Mouse (Mus musculus) brown adipose tissue, adult 24 weeks (tissue): ENCODE results near the gene Gpatch3. TPM values are rescaled to one million over a fixed set of nuclear protein-coding genes. Genes with fewer than 3 reads are reported as not detected.

Experiments
- H3K27ac ChIP-seq: fragments of 200-500 bp; replicated peaks from 2 replicates; pipeline ENCODE4 v1.5.1; 2012; ENCODE audit warnings: low read depth, mild to moderate bottlenecking, low read length
- H3K4me1 ChIP-seq: fragments of 200-500 bp; 2 replicates; pipeline ENCODE4 v1.6.1; 2012; ENCODE audit warnings: low read length, mixed read lengths; ENCODE audit not compliant: control insufficient read depth, insufficient read depth, insufficient read length
- H3K4me3 ChIP-seq: fragments of 200-500 bp; 2 replicates; pipeline ENCODE4 v1.5.1; 2012; ENCODE audit warnings: low read depth, mild to moderate bottlenecking, low read length, moderate library complexity; ENCODE audit not compliant: insufficient read depth
- polyA plus RNA-seq: library from polyadenylated mRNA; stranded (reverse); fragments of >200 nt; gene quantifications from 2 replicates; pipeline ENCODE4 v1.2.4, GENCODE M21; 2012; ENCODE audit not compliant: missing spikeins, insufficient read depth, insufficient read length

Gpatch3 gene
- polyA plus RNA-seq, 1 experiment, result 1.5 TPM

DNA sequence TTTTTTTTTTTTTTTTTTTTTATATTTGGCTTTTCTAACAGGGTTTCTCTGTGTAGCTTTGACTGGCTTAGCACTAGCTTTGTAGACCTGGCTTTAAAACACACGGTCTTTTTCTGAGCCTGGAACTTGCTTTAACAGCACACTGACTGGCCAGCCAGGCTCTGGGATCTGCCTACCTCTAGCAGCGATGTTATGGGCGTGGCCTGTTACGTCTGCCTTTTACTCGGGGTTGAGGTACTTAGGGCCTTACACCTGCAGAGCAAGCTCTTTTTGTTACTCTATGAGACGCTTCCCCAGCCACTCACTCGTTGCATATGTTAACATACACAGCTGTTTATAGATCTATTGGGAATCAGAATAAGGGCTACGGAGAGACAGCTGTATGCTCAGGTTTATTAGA, 7.3 kb upstream of the Gpatch3 start:
- Histone ChIP-seq H3K27ac (no peak overlapping the region), H3K4me3 (no peak overlapping the region), H3K4me1 (no peaks in the 10 kb centered on the region)

DNA sequence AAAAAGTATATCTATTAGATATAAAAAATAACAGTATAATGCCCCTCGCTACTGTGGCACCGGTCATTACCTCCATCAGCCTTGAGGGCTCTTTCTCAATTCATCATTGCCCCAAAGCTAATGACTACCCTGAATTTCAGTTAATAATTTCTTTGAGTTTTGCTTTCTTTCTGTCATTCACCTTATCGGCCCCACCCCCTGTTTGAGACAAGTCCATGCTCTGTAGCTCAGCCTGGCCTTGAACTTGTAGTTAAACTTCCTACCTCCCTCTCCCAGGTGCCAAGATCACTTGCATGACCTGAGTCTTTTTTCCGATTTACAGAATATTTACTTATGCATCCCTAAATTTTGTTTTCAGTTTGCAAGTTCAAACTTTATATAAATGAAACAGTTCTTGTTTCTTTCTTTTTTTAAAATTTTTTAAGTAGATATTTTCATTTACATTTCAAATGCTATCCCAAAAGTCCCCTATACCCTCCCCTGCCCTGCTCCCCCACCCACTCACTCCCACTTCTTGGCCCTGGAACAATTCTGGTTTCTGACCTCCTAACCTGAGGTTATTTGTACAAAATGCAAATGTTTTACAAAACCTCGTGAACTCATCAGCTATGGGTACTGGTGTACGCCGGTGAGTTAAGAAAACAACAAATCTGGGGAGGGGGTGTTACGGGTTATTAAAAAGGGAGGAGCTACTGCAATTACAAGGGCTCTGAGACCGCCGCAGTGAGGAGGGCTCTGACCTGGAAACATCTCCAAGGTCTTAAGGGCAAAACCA, 5.1 kb upstream of the Gpatch3 start:
- no peaks in the 10 kb centered on the region for H3K4me1 ChIP-seq
- no peak overlapping the region for H3K27ac ChIP-seq
- H3K4me3 ChIP-seq, result no peak overlapping the region

DNA sequence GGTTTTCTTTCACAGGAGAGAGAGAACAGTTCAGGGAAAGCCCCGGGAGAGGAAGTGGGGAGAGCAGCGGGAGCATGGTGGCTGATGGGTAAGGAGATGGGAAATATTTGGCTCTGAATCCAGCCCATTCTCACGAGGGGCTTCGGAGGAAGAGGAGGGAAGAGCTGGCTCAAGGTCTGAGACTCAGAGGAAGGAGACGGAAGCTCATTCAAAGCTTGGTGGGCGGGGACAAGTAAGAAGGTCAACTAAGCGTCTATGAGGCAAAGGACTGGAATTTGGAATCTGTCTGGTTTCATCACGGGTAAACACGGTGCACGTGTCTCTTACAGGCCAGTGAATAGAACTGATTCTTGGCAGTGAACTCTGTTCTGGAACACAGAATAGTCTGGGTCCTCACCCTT, 4.5 kb upstream of the Gpatch3 start:
- H3K27ac ChIP-seq, result no peak overlapping the region
- H3K4me3 ChIP-seq, result no peak overlapping the region

DNA sequence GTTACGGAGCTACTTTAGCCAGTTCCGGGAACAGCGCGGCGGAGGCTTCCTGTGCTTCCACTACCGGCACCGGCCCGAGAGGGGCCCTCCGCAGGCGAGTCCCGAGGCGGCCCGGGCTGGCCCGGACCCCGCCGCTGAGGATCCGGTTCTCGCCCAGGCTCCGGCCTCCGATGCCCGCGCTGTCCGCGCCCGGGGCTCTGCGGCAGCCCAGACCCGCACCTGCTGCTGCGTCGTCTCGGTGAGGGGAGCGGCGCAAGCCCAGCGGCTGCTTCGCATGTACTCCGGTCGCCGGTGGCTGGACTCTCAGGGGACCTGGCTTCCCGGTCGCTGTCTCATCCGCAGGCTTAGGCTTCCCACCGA, 278 bp downstream of the Gpatch3 start:
- H3K4me3 ChIP-seq, result peak overlapping the region; percentile 90
- H3K4me1 ChIP-seq, result peaks cover 2% of the 10 kb centered on the region
- H3K27ac ChIP-seq, result no peak overlapping the region

More for the DNA sequence above, 4.5 kb upstream of the Gpatch3 start:
- no peaks in the 10 kb centered on the region for H3K4me1 ChIP-seq

DNA sequence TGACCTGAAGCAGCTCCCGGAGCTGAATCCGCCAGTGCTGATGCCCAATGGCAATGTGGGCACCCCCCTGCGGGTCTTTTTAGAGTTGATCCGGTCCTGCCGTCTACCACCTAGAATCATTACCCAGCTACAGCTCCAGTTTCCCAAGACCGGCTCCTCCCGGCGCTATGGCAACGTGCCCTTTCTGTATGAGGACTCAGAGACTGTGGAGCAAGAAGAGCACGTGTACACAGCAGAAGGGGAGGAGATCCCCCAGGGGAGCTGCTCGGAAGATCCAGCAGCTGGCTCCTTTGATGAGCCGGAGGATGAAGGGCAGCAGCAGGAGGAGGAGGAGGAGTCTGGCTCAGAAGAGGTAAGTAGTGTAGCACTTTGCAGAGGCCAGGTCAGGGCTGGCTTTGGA, 3.4 kb downstream of the Gpatch3 start:
- peaks cover 2% of the 10 kb centered on the region for H3K4me1 ChIP-seq
- no peak overlapping the region for H3K4me3 ChIP-seq
- H3K27ac ChIP-seq, result no peak overlapping the region

DNA sequence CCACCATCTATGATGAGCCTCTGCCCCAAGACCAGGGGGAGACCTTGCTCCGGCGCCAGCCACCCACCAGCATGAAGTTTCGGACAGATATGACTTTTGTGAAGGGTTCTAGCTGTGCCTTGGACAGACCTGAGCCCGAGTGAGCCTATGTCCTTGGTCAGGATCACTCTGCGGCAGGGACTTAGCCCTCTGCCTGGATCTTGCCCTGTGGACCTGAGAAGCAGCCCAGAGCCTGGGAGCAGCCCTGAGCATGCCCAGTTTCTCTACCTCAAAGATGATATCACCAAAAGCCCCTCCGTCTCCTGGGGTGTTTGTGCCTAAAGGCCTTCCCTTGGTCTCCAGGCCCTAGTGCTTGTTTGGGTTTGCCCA, 9.1 kb downstream of the Gpatch3 start:
- Histone ChIP-seq H3K27ac (peak overlapping the region; percentile 71), H3K4me1 (peaks cover 4% of the 10 kb centered on the region; the same call in 1 of the 2 replicates), H3K4me3 (peak overlapping the region; percentile 68)

DNA sequence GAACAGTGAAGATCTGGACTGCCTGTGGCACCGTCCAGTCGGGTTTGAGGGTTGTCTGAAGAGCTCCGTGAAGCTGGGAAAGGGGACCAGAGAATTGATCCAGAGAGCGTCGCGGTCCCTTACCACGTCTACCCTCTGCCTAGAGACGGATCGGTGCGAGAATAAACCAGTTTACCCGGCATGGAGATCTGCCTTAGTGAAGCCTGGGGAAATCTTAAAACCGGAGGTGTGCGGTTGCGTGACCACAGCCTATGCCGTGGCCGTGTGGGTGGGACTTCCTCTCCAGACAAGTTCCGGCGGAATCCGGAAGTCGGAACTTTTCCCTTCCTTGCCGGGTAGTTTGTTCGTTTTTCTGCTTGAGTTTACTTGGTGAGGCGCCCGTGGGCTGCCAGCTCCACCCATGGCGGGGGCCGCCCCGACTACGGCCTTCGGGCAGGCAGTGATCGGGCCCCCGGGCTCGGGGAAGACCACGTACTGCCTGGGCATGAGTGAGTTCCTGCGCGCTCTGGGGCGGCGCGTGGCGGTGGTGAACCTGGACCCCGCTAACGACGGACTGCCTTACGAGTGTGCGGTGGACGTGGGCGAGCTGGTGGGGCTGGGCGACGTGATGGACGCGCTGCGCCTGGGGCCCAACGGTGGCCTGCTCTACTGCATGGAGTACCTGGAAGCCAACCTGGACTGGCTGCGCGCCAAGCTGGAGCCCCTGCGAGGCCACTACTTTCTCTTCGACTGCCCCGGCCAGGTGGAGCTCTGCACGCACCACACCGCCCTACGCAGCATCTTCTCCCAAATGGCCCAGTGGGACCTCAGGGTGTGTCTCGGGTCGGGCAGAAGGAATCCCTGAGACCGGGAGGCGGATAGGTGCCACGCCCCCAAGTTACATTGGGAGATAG, 9.8 kb downstream of the Gpatch3 start, which contains the start of gene Gpn2:
Gene Gpn2, plus strand, starts transcription at position 304 of the 893 bp plus-strand sequence.
- peak within 1 kb of the TSS; percentile 68 for H3K4me3 ChIP-seq
- H3K27ac ChIP-seq, result peak within 1 kb of the TSS; percentile 71
- peaks cover 4% of the 10 kb centered on the region; the same call in 1 of the 2 replicates for H3K4me1 ChIP-seq

DNA sequence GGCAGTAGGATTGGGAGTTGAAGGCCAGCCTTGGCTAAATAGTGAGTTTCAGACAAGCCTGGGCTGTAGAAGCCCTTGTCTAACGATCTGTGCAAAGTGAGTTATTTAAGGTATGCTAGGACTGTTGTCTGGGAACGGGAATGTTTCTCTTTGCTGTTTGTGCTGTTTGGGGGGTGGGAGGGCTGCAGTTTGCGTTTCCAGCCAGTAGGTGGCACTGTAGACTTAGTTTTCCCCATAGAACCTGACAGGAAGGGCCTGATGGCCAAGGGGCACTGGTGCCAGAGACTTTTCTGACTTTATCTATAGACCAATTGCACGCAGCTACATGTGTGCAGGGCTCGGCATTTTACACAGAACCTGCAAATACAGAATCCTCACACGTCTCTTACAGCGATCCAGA, 18.0 kb downstream of the Gpatch3 start:
- no peak overlapping the region for H3K4me3 ChIP-seq
- H3K27ac ChIP-seq, result no peak overlapping the region
- no peaks in the 10 kb centered on the region for H3K4me1 ChIP-seq

DNA sequence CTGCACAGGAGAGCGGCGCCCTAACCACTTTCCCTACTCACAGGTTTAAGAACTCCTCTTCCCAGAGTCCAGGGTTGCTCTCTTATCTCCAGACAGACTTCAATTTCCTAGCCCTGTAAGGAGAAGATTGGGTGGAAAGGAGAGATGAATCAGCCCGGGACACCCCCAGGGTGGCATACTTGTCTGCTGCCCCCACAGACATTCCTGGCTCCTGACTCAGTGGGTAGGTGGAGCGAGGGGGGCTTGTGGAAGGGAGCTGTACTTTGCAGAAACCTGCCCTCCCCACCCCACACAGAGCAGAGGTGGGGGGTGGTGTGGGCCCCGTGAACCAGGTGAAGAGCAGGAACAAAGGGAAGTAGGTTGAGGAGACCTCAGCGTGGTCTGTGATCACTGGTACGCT, 21.0 kb downstream of the Gpatch3 start:
- H3K4me3 ChIP-seq, result no peak overlapping the region
- H3K27ac ChIP-seq, result no peak overlapping the region
- H3K4me1 ChIP-seq, result peaks cover 5% of the 10 kb centered on the region

DNA sequence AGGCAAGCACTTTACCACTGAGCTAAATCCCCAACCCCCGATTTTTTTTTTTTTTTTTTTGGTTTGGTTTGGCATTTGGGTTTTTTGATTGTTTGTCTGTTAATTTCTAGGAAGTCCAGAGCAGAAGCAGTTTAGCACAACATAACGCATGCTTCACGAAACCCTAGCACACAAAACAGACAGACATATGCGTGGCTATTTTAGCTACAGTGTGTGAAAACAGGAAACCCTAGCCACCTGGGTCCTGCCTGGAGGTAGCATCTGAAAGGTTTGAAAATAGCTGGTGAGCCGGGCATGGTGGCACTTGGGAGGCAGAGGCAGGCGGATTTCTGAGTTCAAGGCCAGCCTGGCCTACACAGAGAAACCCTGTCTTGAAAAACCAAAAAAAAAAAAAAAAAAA, 21.5 kb downstream of the Gpatch3 start:
- Histone ChIP-seq H3K4me1 (peaks cover 5% of the 10 kb centered on the region), H3K4me3 (no peak overlapping the region), H3K27ac (no peak overlapping the region)

DNA sequence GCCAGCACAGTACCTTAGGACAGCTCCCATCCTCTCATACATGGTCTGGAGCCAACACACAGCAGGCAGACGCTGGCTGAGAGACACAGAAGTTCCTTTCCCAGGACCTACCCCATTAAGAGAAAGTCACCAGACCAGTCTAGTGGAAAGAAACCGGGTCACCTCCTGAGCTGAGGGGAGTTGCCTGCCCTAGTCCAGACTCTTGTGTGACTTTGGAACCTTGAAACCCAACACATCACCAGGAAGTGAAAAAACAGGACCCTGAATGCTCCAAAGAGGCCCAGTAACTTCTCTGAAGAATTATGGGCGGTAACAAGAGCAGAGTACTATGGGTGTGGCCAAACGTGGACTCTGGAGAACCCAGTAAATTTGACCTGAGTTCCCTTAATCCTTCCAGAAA, 24.1 kb downstream of the Gpatch3 start:
- Histone ChIP-seq H3K4me1 (peaks cover 5% of the 10 kb centered on the region), H3K4me3 (no peak overlapping the region), H3K27ac (no peak overlapping the region)

DNA sequence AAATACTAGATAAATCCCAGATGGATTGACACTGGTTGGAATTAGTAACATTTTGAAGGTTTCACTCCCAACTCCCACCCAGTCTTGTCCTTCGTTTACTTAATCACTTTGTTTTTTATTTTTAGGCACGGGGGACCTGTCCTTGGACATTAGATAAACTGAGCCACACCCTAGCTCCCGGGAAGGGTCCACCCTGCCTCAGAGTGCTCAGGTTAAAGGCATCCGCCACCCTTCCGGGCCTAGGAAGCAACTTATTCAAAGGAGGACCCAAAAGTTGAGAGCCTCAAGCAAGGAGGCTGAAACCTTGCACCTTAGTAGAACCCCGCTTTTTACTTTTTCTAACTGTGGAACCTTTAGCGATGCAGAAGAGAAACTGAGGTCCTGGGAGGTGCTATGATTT, 24.6 kb downstream of the Gpatch3 start:
- no peak overlapping the region for H3K27ac ChIP-seq
- H3K4me3 ChIP-seq, result peak overlapping the region; percentile 77
- H3K4me1 ChIP-seq, result peaks cover 5% of the 10 kb centered on the region

DNA sequence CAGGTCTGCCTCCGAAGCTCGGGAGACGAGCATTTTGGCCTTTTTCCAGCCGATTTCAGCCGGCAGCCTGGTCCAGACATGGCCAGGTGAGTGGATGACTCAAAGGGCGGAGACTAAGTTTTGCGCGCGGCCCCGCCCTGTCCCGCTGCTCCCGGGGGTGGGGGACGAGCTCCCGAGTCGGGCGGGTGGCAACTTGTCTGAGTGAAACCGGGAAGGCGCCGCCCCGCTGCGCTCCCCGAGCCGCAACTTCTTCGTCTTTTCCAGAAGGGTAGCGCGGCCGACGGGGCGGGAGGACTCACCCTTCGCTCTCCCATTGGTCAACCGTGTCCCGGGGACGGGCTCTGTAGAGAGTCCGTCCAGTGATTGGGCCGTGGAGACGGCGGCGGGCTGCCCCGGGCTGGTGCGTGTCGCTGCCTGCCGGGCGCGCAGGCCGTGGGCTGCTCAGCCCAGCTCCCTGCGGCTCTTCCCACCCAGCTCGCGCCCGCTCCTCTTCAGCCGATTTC, 25.1 kb downstream of the Gpatch3 start:
- Histone ChIP-seq H3K4me1 (peaks cover 5% of the 10 kb centered on the region), H3K27ac (0 out of 2 replicates have a peak overlapping the region, but pooled peaks have one; percentile 6), H3K4me3 (peak overlapping the region; percentile 77)

DNA sequence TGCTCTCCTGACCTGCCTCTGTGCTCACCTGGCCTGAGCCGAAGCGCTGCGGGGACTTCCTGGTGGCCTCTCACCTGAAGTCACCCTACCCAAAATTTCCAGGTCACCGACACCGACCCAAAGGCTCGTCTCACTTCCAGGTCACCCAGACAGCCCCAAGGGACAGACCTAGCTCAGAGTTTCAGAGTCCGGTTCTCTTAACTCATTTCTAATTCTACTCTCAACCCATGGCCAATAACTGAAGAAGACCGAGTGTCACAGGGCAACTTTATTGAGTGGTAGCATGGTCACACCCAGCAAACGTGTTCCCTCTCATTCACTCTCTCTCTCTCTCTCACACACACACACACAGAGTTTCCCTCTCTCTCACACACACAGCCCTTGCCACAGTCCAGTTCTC, 25.8 kb downstream of the Gpatch3 start:
- no peak overlapping the region for H3K27ac ChIP-seq
- H3K4me3 ChIP-seq, result peak overlapping the region; percentile 77
- H3K4me1 ChIP-seq, result peaks cover 5% of the 10 kb centered on the region

DNA sequence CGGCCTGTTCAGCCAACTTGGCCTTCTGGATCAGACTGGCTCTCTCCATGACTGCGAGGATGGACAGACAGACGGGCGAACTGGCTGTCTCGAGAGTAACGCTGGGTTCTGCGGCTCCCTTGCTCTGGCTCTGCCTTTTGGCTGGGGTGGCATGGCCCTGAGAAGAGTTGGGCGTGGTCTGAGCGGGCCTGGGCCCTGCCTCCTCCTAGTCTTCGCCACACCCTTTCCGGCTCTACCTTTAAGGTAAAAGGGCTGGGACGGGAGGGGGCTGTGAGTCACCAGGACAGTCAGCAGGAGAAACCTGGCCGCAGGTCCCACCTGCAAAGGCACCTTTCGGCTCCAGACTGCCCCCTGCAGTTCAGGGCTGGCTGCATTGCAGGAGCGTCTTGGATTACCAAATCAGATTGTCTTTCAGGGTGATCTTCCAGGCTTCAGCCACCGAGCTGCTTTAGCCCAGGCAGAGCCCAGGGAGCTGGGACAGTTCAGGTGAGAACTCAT, 27.2 kb downstream of the Gpatch3 start, which contains the start of gene Sfn:
Gene Sfn, minus strand, starts transcription at position 448 of the 498 bp plus-strand sequence.
- peak within 1 kb of the TSS; percentile 21; the same call in 1 of the 2 replicates for H3K4me3 ChIP-seq
- peaks cover 5% of the 10 kb centered on the region for H3K4me1 ChIP-seq
- no peak within 1 kb of the TSS for H3K27ac ChIP-seq
